Mouse (Mus musculus) layer of hippocampus, adult 2 months (tissue): Measurements from ENCODE around the gene Trp73. TPM values are rescaled to one million over a fixed set of nuclear protein-coding genes. Genes with fewer than 3 reads are reported as not detected.
A peak's percentile ranks its signal among the peaks of the same experiment; 100 is the strongest.

Source experiments
- DNase-seq, 2 experiments: peaks; one replicate each; pipeline ENCODE4 v3.0.0; 2022; ENCODE audit warnings: low spot score in 2 of 2
- H3K27ac ChIP-seq: fragments of 200-600 bp; 2 replicates; pipeline ENCODE4 v1.8.1; 2022
- H3K4me3 ChIP-seq: fragments of 200-600 bp; 2 replicates; pipeline ENCODE4 v1.8.1; 2022; ENCODE audit warnings: mild to moderate bottlenecking
- CTCF ChIP-seq: fragments of 200-600 bp; conservative IDR thresholded peaks from 2 replicates; pipeline ENCODE4 v1.8.1; 2022; ENCODE audit warnings: antibody characterized with exemption, mild to moderate bottlenecking, moderate library complexity
- total RNA-seq, 2 experiments: library from RNA; stranded (reverse); gene quantifications; 2 replicates each; pipeline ENCODE4 v1.2.3; 2021

Gene Trp73
- total RNA-seq, 2 experiments from 2014 or later, result 3.3 to 3.6 TPM

DNA sequence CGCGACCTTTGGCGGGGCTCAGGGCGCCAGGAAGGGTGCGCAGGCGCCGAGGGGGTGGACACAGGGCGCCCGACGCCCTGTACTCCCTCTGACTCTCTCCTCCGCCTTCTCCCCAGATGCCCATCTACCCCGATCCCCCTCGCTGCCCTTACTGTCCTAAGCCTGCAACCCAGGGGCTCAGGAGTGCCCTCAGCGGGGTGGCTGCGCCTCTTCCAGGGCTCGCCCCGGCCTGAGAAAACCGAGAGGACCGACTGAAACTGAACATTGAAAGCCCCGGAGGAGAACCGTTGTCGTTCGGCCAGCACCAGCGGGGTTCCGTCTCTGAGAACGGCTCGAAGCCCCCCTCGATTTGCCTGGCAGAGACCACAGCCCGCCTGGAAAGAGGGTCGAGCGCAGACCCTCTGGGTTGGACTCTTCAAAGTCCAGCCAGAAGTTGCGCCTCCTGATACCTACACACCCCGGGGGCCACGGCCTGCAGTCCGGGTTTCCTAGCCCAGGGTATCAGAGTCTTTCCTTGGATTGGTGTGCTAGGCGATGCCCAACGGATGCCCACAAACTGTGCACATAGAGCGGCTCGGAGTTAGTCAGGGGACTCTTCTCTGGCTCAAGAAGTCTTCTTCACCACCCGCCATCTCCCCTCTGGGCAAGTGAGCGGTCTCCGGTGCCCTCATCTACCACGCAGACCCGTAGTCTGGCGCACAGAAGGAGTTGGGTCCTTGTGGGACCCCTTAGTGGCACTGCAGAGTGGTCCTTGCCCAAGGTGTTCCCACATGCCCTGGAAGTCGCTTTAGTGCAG lies 403 bp upstream of the Trp73 start:
- Histone ChIP-seq H3K4me3 (peak overlapping the region; percentile 38), H3K27ac (no peak overlapping the region)
- no peak for TF ChIP-seq CTCF
- no peak for DNase-seq

GRCm38 (mm10) chr4:154139671-154140181 lies 282 bp downstream of the Trp73 start:
- H3K27ac ChIP-seq, result no peak overlapping the region
- DNase-seq, result no peak
- TF ChIP-seq CTCF, result no peak
- peak overlapping the region; percentile 38 for H3K4me3 ChIP-seq

DNA sequence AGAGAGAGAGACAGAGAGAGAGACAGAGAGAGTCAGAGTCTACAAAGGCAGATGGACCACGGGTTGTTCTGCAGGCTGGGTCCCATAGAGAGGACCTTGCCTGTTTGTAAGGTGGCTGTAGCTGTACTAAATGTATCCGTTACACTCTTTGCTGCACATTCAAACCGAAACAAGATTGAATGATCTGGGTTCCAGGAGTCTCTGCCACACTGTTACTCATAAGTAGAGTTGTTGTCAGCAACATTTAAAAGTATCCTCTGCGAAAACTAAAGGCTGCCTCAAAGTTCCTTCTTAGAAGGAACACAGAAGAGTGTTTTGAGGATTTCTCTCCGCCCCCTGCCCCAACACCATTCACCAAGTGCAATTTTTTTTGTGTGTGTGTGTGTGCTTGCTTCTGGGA lies 2.9 kb downstream of the Trp73 start:
- H3K27ac ChIP-seq, result no peak overlapping the region
- no peak for DNase-seq
- no peak overlapping the region for H3K4me3 ChIP-seq
- no peak for TF ChIP-seq CTCF

GRCm38 (mm10) chr4:154134803-154135202 lies 5.2 kb downstream of the Trp73 start:
- no peak overlapping the region for H3K27ac ChIP-seq
- no peak for TF ChIP-seq CTCF
- no peak for DNase-seq
- no peak overlapping the region for H3K4me3 ChIP-seq

GRCm38 (mm10) chr4:154131894-154132293 lies 8.1 kb downstream of the Trp73 start:
- no peak for TF ChIP-seq CTCF
- DNase-seq, result no peak
- Histone ChIP-seq H3K4me3 (no peak overlapping the region), H3K27ac (no peak overlapping the region)

- H3K4me3 ChIP-seq, result no peak overlapping the region
- no peak overlapping the region for H3K27ac ChIP-seq
- no peak for DNase-seq
- no peak for TF ChIP-seq CTCF
Measured at GRCm38 (mm10) chr4:154129950-154130349, 10.1 kb downstream of the Trp73 start.

DNA sequence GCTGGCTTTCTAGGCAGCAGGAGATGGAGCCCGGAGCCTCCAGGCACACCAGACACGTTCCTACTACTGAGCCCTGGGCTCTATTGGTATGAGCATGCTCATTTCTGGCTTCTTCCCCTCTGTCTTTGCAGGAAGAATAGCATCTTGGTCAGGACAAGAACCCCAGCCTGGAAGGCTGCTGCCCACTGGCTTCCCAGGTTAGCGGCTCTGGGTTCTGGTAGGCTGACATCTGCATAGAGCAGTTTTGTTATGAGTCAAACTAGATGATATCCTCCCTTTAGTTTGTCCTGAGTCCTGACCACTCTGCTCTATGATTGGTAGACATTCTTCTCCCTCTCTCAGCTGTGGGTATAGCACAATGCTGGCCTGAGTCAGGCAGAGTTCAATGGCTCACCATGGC lies 12.7 kb downstream of the Trp73 start:
- Histone ChIP-seq H3K27ac (no peak overlapping the region), H3K4me3 (no peak overlapping the region)
- DNase-seq, result no peak
- TF ChIP-seq CTCF, result no peak

GRCm38 (mm10) chr4:154125202-154125601 lies 14.8 kb downstream of the Trp73 start:
- TF ChIP-seq CTCF, result no peak
- no peak for DNase-seq

DNA sequence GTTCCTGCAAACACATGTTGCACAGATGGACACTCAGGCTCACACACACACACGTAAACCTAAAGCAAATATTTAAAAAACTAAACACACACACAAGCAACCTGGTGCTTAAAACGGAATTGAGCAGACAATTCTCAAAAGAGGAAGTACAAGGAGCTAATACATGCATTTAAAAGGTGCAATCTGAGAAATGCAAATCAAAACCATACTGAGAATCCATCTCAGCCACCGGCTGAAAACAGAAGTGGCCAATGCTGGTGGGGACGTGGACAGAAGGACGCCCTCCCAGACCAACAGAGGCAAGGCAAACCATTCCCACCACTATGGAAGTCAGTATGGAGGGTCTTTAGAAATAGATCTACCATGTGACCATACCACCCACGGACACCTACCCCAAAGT lies 16.5 kb downstream of the Trp73 start:
- no peak for TF ChIP-seq CTCF
- Histone ChIP-seq H3K27ac (no peak overlapping the region), H3K4me3 (no peak overlapping the region)
- no peak for DNase-seq

More at GRCm38 (mm10) chr4:154125202-154125601, 14.8 kb downstream of the Trp73 start:
- Histone ChIP-seq H3K4me3 (no peak overlapping the region), H3K27ac (no peak overlapping the region)

GRCm38 (mm10) chr4:154122374-154122773 lies 17.6 kb downstream of the Trp73 start:
- no peak for DNase-seq
- Histone ChIP-seq H3K4me3 (no peak overlapping the region), H3K27ac (no peak overlapping the region)
- no peak for TF ChIP-seq CTCF

DNA sequence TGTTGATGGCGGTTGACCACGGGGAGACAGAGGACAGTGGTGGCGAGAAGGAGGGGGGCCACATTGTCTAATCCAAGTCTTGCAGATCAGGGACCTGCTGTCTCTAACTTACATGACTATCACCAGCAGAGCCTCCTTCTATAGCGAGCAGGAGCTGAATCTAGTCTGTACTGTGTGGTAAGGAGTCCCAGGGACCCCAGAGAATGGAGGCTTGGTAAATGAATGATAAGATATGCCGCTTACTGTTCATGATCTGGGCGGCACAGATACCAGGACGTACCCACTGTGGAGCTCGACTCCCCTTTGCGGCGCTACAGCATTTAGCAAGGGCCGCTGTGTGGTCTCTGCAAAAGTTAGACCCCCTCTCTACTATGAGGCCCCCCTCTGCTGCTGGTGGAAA lies 18.2 kb downstream of the Trp73 start:
- Histone ChIP-seq H3K4me3 (no peak overlapping the region), H3K27ac (no peak overlapping the region)
- TF ChIP-seq CTCF, result no peak
- no peak for DNase-seq

DNA sequence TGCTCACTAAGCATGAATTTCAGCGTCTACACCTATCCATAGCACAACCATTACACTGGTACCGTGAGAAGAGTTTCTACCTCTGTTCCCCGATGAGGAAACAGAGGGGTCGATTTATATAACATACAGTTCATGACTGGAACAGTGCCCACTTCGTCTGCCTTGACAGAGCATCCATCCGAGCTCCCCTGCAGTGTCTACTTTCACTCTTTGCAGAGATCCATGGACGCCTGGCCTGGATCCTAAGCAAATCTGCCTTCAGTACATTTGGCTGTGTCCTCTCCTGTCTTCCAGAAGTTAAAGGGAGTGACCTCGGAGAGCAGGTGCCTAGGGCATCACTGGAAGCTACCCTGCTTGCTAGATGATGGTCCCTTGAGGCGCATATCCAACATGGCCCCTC lies 20.8 kb downstream of the Trp73 start:
- TF ChIP-seq CTCF, result no peak
- Histone ChIP-seq H3K4me3 (no peak overlapping the region), H3K27ac (no peak overlapping the region)
- no peak for DNase-seq

GRCm38 (mm10) chr4:154118782-154119181 lies 21.2 kb downstream of the Trp73 start:
- H3K4me3 ChIP-seq, result no peak overlapping the region
- no peak for DNase-seq
- H3K27ac ChIP-seq, result no peak overlapping the region
- no peak for TF ChIP-seq CTCF

GRCm38 (mm10) chr4:154116421-154116820 lies 23.6 kb downstream of the Trp73 start:
- no peak for DNase-seq
- no peak overlapping the region for H3K4me3 ChIP-seq
- H3K27ac ChIP-seq, result no peak overlapping the region
- no peak for TF ChIP-seq CTCF
